Mouse (Mus musculus) WW6 (cell line): ENCODE measurements at regions not wholly inside any gene's neighbourhood (a gene's known extent, or its start where the extent isn't known, plus 50 kb on each side); places are given as distances from the start of the nearest gene placed in this dataset.

Source experiments
- DNase-seq: peaks from one replicate; pipeline ENCODE4 v3.0.0-alpha.2; 2013; ENCODE audit warnings: low read depth, low spot score

GRCm38 (mm10) chr16:73424851-73425250 is 986.8 kb downstream of the Robo2 start:
- no peak for DNase-seq

DNA sequence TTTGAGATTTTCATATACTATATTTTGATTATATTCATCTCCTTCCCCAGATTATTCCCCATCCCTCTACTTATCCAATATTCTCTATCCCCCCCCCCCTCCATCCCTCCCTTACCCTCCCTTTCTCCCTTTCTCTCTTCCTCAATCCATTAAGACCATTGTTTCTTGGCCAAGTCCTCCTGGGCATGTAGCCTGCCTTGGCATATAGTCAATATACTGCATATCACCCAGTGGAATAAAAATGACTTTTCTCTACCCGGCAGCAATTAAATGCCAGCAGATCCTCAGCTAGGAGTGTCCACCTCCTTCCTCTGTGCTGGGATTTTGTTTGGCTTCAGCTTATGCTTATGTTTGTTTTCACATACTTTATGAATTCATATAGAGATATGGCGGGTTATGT is 987.3 kb downstream of the Robo2 start:
- DNase-seq, result no peak

DNA sequence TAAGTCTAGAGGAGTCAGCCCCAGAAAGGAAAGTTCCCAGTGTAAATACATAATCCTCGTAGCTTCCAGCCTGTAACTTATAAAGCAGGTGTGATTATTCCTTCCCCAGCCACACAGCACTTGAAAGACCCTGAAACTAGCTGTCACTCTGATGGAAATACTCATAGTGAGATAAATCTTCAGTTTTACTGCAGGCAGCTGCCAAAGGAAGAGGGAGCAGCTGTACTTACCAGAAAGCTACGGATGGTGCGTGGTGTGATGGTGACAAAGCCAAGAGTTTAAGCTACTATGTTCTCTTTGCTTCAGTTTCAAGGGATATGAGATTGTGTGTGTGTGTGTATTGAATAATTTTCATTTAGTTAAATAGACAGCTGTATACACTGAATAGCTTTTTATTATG is 1007.1 kb downstream of the Robo2 start:
- no peak for DNase-seq

- DNase-seq, result no peak
Observed at GRCm38 (mm10) chr16:73404099-73404498, 1007.5 kb downstream of the Robo2 start.

GRCm38 (mm10) chr16:73379056-73379455 is 1032.6 kb downstream of the Robo2 start:
- no peak for DNase-seq

GRCm38 (mm10) chr16:73374608-73375165 is 1036.9 kb downstream of the Robo2 start:
- no peak for DNase-seq

DNA sequence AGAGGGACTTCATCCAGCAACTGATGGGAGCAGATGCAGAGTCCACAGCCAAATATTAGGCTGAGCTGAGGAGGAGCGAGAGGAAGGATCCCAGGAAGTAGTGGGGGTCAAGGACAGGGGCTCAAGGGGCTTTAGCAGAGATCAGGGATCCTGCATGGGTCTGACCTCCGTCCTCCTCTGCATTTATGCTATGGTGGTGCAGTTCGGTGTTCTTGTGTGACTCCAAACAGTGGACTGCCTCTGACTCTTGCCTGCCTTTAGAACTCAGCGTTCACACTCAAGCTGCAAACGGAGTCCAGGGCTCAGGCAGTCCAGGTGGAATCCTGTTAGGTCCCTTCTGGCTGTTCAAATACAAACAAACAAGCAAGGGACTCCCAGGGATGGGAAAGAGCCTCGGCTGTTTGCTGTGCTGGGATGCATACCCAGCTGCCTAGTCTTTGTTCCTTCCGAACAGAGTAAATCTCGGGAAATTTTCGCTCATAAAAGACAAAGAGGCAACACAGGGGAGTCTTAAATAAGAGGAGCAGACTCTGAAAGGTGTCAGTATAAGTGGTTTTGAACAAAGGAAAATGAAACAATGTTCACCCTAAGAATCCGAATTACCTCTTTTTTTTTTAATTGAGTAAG is 1042.9 kb downstream of the Robo2 start:
- no peak for DNase-seq

- DNase-seq, result no peak
Observed at GRCm38 (mm10) chr16:73367926-73368325, 1043.7 kb downstream of the Robo2 start.

GRCm38 (mm10) chr16:73367226-73367840 is 1044.3 kb downstream of the Robo2 start:
- DNase-seq, result no peak

- no peak for DNase-seq
Observed at GRCm38 (mm10) chr16:73350698-73351097, 1042.6 kb downstream of the Robo1 start.

DNA sequence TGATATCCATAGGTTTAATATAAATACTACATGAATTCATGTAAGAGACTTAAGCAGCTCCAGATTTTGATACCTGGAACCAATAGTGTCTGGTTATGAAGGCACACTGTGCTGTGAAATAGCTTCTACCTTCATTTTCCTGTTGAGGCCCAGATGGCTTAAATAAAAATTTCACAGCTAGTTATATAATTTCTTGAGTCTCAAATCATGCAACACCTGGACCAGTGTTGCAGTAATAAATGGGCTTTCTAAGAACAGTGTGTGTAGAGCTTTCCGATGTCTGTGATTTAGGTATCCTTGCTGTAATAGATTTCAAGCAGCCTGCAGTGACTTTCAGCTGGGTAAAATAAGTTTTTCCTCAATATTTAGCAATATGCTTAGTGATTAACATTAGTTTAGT is 1035.8 kb downstream of the Robo1 start:
- DNase-seq, result no peak

DNA sequence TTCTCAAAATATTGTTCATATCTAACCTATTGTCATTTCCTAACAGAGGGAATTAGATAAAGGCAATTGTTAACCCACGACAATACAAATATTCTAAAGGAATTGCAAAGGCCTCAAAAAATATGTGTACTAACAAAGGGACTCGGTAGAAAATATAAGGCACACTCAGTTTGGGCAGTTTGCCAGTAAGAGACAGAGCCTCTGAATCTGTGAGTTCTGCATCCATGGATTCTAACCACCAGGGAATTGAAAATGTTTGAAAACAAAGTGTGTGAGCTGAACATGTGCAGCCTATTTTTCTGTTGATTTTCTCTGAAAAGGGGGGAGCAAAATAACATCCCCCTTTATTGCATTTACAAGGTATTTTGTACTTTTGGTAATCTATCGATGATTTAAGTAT is 1035.4 kb downstream of the Robo1 start:
- DNase-seq, result no peak

DNA sequence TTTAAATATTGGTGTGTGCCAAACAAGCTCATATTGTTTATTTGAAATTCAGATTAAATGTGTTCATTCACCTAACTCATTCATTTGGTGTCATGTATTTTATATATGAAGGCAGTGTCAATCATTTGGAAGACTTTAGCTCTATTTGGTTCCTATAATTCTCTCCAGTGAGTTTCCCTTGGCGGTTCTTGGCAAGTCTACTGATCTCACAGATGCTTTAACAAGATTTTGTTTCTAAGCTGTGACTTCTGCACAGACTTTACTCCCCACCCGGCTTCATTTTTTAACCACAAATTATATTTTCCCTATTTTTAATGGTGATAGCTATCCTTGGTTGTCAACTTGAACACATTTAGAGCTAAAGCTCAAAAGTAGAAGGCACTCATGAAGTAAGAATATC is 1009.5 kb downstream of the Robo1 start:
- DNase-seq, result no peak

GRCm38 (mm10) chr16:73310096-73310495 is 1002.0 kb downstream of the Robo1 start:
- DNase-seq, result no peak

GRCm38 (mm10) chr16:73279951-73280350 is 971.8 kb downstream of the Robo1 start:
- no peak for DNase-seq

DNA sequence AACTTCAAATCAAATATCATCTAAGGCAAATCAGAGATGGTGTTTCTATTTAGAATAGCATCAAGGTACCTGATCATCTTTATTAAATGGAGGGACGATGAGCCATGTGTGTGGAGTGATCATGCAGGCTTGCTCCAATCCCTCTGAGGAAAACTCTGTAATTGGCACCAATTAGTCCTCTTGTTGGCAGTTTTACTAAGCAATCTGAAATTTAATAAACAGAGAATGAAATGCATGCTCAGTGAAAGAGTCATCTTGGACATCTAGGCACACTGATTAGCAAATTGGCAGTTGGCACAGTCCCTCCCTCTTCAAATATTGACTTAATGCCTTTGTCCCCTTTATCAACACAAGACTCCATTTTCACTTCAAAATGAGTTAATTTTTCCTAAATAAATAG is 951.6 kb downstream of the Robo1 start:
- no peak for DNase-seq

GRCm38 (mm10) chr16:73259283-73259682 is 951.2 kb downstream of the Robo1 start:
- no peak for DNase-seq

DNA sequence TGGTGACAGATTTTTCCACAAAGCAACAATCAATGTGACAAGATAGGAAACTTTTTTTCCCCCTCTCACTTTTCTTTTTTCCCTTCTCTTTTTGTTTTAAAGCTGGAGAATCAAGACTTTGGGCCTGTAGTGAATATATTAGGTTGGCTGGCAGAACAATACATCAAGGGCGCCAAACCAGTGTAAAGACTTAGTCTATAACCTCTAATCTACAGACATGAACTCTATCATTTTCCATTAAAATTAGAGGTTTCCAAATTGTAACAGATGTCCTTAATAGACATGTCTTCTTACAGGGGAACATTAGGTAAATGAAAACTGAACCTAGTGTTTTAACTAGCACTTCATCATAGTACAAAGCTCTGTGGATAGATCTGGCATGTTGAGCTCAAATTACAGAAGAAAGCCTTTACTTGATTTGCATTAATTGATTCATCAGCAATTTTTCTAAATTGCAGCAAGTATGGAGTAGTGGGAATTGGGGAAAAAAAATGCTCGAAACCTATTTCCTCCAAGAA is 937.0 kb downstream of the Robo1 start:
- DNase-seq, result no peak

- DNase-seq, result no peak
Observed at GRCm38 (mm10) chr16:73230599-73230998, 922.5 kb downstream of the Robo1 start.

GRCm38 (mm10) chr16:73217555-73217954 is 909.4 kb downstream of the Robo1 start:
- DNase-seq, result no peak

DNA sequence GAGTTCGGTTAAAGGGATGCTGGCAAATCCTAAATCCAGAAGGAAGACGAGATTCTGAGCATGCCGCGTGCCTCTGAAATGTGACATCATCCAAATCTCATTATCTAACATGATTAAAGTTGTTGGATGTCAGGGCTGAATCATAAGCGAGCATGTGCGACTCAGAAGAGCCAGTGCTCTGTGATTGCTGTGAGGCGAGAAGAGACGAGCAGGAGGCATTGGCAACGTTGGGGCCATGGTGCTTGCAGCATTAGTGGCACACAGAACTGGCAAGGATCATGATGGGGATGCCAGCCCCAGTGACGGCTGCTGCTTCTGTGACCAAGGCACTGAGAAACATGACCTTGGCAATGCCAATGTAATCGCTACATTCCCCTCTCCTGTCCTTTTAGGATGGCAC is 895.4 kb downstream of the Robo1 start:
- DNase-seq, result no peak

GRCm38 (mm10) chr16:73200991-73201390 is 892.9 kb downstream of the Robo1 start:
- no peak for DNase-seq

DNA sequence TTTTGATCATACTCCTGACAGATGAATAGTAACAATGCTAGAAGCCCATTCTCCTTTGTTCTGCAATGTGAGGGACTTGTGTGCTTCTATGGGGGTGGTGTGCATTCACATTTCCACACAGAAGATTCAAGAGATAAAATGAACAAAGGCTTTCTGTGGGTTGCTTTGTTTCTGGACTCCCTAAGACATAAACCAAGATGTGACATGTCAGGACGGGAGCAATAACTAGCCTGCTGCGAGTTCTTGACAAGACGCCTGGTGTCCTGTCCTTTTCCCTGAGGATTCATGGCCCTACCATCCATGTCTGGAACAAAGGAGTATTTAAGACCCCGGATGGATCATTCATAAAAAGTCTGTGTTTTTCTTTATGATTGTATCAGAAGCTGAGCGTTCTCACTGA is 874.7 kb downstream of the Robo1 start:
- no peak for DNase-seq
